Mouse (Mus musculus): Measurements from ENCODE around the gene Itgb6.

DNA sequence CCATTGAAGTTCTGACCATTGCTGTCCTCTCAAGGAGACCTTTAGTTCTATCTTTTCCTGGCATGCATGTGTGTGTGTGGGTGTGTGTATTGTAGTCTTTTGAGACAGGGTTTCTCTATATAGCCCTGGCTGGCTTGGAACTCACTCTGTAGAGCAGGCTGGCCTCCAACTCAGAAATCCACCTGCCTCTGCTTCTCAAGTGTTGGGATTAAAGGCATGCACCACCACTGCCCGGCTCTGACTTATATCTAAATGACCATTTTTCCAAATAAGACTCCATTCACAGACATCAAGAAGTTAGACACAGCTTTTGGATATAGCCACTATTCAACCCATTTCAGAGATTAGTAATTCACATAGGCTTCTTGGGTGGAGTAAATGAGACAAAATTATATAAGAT is 34.3 kb downstream of the Itgb6 start:
- TF ChIP-seq CTCF (IDR thresholded peaks at IDR 0.05; ENCODE audit: low read depth) (no peak), EP300 (IDR thresholded peaks at IDR 0.05; ENCODE audit: low read depth) (no peak)
